Mouse (Mus musculus): ENCODE data around the gene Cyp2j6.
"Not testable (repeated sequence)": the region's sequence is repeated elsewhere in the genome, so short reads cannot be mapped to it uniquely, and the experiment has no call there.

Gene Cyp2j6

DNA sequence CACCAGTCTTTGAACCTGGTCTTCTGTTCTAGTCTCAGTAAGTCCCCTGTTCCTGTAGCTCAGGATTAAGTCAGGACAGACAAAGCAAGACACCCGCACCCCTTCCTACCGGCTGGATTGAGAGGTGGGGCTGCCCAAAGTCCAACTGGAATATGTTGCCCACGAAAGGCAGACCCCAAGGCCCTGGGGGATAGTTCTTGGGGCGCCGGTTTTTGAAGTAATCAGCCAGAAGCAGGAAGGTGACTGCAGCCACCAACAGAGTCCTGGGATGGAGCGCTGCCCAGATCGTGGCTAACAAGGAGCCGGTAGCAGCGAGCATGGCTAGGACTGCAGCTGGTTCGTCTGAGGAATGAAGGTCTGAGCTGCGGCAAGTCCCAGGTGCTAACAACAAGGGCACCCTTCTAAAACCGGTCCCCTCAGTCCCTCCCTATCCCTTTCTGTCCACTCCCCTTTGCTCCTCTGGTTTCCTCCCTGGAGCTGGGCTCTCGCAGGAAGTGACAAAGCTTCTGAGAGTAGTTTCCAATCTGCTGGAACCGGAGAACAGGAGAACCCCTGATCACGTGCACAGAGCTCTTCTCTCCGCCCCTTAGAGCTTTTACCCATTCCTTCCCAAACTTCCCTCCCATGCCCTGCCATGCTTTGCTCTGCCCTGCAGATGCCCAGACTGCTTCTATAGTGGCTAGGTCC lies at the start of gene Cyp2j6:
Gene Cyp2j6, minus strand, starts transcription at position 529 of the 687 bp plus-strand sequence.
- peak; percentile 43 to 53 for DNase-seq (ENCODE audit: low spot score in 2 of 2)

DNA sequence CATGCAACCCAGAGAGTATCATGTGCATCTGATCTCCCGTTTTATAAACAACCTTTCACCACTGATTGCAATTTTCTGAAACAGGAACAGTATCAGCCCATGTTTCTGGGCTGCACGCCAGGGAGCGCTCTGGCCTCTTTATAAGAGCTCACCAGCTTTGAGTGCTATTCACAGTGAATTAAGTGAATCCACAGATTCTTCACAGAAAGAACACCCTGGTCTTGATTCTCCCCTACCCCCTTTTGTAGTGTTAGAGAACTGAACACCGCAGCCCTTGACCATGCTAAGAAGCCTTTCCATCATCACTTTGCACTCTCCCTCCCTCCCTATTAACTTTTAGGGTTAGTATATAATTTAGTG lies 38.3 kb upstream of the Cyp2j6 start:
- peak; percentile 56 to 72 for DNase-seq (ENCODE audit: low spot score in 2 of 2)

DNA sequence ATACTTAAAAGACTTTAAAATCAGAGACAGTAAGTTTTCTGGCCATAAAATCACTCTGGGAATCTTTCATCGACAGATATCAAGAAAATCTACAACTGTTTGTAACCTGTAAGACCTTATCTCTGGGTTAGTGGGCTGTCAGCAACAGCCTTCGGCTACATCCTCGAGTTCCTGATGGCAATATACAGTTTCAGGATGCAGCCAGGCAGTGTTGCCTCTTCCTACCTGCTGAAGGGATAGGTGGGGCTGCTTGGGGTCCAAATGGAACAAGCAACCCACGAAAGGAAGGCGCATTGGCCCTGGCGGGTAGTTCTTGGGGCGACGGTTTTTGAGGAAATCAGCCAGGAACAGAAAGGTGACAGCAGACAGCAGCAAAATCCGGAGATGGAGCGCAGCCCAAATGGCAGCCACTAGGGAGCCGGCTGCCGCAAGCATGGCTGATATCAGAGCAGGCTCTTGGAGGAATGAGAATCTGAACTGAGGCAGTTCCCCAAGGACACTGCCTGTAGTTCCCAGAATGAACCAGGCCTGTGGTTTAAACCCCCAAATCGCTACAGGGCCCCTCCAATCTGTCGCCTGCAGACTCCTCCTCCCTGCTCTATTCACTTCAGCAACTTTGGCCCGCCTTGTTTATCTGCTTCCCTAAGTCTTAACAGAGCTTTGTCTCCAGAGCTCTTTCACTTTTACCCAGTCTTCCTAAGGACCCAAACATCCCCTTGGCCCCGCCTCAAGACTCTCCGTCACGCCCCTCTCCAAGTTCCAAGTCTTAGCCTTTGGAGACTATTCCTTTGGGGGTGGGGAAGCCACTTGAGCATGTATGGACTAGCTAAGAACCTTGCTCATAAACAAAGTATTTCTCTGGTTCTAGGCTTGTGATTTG lies 37.7 kb upstream of the Cyp2j6 start, which contains the start of gene Cyp2j9:
Gene Cyp2j9, minus strand, starts transcription at position 668 of the 880 bp plus-strand sequence.
- DNase-seq (ENCODE audit: low spot score in 2 of 2), result peak; percentile 30 to 48

DNA sequence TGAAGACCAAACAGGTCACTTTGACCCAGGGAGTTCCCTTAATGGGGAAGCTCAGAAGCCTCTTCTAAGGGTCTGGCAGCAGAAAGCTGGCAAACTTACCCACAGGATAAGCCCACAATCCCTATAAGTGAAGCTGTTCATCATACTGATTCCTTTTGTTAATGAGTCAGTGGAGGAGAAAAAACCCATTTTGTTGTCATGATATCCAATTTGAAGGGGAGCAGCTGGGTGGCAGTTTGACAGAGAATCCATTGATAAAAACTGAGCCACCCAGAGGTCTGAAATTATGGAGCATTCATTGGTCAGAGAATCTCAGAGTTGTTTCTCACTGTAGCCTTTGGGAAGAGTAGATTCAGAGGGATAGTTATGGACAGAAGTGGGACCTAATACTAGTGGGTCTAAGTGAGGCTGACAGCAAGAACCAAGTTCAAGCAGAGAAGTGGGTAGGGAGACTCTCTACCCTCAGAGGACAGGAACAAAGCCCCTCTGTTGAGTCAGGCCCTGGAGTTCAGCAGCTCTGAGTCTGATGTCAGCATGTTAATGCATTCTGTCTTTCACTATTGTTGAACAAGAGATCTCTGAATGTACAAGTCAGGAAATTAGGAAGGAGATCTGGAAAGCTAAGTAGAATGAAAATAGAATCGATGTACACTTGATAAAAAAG lies 28.1 kb upstream of the Cyp2j6 start:
- no peak for DNase-seq (ENCODE audit: low spot score in 2 of 2)

DNA sequence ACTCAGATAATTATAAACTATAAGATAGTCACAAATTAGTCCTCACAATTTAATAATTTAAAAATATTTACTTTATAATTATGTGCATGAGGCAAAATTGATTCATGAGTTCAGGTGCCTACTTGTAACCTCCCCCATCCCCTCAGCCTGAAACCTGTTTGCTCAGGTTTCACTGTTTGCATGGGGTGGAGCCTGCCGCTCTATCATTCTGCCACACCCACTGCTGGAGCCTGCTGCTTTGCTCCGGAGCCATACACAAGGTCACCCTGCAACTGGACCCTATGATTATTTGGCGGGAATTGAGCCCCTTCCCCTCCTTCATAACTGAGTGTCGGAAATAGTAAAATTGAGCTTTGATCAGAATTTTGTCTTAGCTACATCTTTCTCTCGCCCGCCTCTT lies 26.9 kb upstream of the Cyp2j6 start:
- not testable (repeated sequence) for DNase-seq (ENCODE audit: low spot score in 2 of 2)

DNA sequence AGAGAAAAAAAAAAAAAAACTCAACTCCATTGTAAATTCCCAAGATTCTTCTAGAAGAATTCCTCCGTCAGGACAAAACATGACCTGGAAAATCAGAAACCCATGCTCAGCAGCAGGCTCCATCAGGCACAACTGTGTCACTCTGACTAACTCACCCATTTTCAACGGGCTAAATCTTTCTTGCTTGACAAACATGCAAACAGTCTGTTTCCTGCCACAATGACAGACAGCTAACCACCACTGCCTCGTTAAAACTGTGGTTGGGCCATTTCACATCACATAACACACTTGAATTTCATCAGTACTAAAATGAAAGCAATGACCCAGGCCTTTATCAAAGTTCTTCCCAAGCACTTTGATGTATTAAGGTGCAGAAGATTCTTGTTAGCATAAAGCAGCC lies 16.0 kb upstream of the Cyp2j6 start:
- no peak for DNase-seq (ENCODE audit: low spot score in 2 of 2)

DNA sequence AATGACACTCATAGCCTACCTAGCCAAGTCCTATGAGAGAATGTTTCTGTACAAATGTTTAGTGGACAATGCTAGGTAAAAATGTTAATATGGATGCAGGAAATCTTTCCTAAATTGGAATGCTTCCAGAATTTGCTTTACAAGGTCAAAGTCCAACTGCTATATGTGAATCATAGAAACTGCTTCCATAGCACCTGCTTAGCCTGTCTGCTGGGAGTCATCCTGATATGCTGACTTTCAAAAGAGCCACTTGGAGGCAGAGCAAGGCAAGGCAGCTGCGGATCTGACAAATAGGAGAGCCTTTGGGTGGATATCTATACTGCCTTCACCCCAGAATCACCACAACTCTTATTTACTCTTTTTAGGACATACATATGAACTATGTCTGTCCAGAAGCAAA lies 14.5 kb upstream of the Cyp2j6 start:
- no peak for DNase-seq (ENCODE audit: low spot score in 2 of 2)

DNA sequence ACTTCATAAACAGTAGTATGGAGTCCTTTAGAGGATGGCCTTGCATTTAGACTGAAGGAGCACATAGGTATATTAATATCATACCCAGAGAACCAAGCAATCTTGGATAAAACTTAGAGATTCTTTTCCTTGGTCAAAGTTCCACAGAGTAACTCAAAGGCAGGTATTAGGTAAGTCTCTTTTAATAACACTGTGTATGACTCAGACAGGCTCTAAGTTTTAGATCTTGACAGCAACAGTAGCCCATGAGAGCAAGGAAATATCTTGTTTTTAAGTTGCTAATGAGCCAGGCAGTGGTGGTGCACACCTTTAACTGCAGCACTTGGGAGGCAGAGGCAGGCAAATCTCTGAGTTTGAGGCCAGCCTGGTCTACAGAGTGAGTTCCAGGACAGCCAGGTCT lies 12.3 kb upstream of the Cyp2j6 start:
- DNase-seq (ENCODE audit: low spot score in 2 of 2), result no peak

DNA sequence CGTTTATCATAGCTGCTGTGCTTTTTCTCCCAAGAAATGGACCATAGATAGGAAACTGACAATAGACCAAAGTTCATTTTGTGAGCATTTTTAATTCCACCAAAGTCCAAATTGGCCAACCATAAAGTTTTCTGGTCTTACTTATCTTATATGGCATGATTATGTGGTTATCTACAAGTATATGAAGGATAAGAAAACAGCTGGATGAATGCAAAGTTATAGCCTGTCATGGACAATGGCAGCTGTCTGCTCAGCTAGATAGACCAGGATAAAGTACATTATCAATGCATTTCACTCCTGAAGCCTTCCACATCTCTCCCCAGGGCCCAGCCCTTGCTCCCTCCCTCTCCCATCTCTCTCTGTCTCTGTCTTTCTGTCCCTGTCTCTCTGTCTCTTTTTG lies 7.0 kb upstream of the Cyp2j6 start:
- DNase-seq (ENCODE audit: low spot score in 2 of 2), result no peak

DNA sequence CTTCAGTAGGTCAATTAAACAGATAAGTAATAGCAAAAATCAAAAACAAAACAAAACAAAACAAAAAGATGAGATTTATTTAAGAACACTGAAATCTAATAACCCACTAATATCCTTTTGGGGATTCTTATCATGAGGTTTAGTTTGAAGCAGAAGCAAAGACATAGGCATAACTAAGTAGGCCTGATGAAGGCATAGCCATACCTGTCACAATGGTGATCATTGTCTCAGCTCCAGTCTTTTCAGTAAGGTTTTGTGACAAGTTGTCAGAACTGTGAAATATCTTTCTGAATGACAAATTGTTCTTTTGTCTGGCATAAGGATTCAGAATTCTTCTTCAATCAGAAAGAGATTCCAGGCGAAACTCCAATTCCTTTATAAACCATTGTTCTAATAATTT lies 6.3 kb upstream of the Cyp2j6 start:
- no peak for DNase-seq (ENCODE audit: low spot score in 2 of 2)

DNA sequence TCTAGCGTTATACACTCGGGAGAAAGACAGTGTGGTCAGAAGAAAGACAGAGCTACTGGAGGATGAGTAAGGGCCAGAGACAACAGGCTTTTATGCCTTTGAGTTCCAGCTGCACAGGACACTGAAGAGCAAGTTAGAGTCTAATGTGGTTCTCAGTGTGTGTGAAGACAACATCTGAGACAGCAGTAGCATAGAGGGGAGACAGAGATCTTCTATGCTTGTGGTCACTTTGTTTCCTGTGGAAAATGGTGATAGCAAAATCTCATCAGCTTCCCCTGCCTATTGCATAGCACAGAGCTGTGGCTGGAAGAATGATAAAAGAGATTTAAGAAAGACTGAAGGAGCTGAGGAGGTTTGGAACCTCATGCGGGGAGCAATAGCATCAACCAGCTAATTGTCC lies 1.8 kb downstream of the Cyp2j6 start:
- no peak for DNase-seq (ENCODE audit: low spot score in 2 of 2)

DNA sequence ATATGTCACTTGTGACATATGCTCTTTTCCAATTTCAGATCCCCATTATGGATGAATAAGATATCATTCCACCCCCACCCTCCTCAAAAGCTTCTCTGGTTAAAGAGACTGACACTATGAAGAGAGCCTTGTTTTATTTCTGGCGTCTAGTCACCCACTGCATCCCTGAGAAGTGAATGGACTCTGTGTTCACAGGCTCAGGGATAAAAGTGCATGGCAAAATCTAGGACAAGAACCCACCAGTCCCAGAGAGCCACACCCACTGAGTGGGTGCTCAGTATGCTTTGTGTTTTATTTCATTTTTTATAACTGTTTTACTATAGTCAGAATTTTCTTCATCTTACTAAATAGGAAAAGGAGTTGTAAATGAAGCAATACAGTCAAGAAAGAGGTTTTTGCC lies 7.5 kb downstream of the Cyp2j6 start:
- peak; percentile 35 to 45 for DNase-seq (ENCODE audit: low spot score in 2 of 2)

DNA sequence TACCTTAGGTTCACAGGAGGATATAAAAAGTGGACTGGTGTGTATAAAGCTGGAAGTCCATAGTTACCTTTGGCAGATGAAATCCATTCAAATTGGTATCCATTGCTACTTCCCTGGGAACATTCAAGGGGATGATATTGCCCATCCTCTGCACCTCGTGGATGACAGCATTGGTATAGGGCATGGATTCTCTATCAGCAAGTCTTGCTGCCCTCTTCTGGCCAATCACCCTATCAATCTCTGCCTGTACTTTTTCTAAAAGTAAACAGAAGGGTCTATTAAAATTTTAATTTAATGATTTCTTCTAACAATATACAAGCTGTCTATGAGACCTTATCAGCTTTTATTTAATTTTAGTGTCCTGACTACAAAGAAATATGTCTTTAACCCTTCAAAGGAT lies 27.7 kb downstream of the Cyp2j6 start:
- peak in 1 of 2 experiments; percentile 8 for DNase-seq (ENCODE audit: low spot score in 2 of 2)

DNA sequence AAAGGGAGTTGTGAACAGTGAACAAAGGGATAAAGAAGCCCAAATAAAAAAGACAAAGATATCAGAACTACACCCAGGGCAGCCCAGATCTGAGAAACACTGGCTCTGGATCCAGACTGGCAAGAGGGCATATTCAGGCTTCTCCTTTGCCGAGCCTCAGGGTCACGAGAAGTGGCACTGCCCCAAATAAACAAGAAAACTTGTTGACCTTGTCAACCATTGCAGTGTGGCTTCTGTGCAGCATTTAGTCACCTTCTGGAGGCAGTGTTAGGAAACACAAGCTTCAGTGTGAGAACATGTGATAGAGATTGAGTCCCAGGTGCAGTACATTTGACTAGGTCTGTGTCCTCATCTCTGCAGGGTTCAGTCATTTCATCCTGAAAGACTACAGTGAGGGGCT lies 31.2 kb downstream of the Cyp2j6 start:
- DNase-seq (ENCODE audit: low spot score in 2 of 2), result no peak

DNA sequence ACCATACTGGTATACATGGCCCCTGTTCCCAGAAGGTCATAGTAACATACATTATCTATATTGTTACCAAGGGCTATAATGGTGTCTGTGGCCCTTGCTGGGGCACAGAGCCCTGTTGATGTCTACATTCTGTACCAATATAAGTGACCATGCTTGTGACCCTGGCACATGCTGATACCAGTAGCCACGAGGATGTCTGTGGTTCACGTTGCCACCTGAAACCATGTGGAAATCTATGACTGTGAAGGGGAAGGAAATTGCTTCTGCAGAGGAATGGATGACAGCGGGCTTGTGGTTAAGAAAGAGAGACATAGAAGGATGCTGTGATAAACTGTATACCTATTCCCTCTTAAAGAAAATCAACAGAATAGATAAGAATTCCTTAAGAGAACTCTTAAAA lies 43.4 kb downstream of the Cyp2j6 start:
- DNase-seq (ENCODE audit: low spot score in 2 of 2), result no peak

DNA sequence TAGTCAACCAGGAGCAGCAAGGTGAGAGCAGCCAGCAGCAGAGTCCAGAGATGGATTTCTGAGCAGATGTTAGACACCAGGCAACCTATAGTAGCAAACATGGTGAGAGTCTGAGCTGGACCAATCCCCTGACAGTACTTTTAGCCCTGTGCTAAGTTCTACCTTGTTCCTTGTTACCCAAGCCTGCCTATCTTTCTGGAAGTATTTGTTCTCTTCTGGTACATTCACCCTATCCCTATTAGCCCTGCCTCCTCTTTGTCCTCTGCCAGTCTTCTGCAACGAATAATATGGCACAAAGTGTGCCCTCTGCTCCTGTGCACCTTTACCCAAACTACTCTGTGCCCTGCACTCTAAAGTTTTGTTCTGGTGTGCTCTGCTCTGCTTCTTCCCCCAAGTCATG lies 46.2 kb downstream of the Cyp2j6 start, which contains the start of gene Cyp2j8:
Gene Cyp2j8, minus strand, starts transcription at position 101 of the 400 bp plus-strand sequence.
- DNase-seq (ENCODE audit: low spot score in 2 of 2), result no peak

Measured in right cerebral cortex, adult 2 months (tissue).